Mouse (Mus musculus) left cerebral cortex, postnatal 4 days (tissue): ENCODE measurements around the gene Nt5dc2. TPM values are rescaled to one million over a fixed set of nuclear protein-coding genes. Genes with fewer than 3 reads are reported as not detected.

Experiments used
- DNase-seq: peaks from one replicate; pipeline ENCODE4 v3.0.0-alpha.2; 2022
- intact Hi-C: fragments of 180-260 bp; cut with DNase I; formaldehyde crosslinking; loops from one replicate; pipeline ENCODE4 v1.15.1; 2025
- total RNA-seq, 2 experiments: library from RNA; stranded (reverse); gene quantifications; 2 replicates each; pipeline ENCODE4 v1.2.3; 2021

Gene Nt5dc2
- total RNA-seq, 2 experiments from 2014 or later: 16.9 to 19.4 TPM

DNA sequence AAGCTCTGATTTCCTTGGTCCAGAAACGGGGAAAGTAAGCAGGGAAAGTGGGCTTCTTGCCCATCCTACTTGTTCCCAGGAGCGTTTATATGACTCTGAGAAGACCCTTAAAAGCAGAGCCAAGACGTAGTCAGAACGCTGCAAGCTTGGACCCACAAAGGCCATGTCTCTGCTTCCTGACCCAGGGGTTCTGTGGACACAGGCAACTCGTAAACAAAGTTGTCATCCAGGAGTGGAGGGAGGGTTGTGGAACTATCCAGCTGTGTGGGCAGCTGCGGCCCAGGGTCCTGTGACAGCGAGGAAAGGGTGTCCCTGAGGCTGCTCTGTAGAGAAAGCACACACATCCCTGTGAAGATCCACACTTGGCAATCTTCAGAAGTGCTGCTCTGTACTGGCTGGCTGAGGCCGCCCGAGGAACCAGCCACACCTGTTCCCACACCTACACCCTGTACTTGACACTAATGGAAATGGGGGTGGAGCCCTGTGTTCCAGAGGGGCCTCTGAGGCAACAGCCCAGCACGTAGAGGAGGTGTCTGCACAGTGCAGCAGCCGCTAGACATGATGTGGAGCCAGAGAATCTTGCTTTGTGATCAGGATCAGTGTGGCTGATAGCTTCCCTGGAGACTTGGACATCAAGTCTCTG is 2.3 kb downstream of the Nt5dc2 start:
- DNase-seq: no peak
- intact Hi-C loops: no loop called here

DNA sequence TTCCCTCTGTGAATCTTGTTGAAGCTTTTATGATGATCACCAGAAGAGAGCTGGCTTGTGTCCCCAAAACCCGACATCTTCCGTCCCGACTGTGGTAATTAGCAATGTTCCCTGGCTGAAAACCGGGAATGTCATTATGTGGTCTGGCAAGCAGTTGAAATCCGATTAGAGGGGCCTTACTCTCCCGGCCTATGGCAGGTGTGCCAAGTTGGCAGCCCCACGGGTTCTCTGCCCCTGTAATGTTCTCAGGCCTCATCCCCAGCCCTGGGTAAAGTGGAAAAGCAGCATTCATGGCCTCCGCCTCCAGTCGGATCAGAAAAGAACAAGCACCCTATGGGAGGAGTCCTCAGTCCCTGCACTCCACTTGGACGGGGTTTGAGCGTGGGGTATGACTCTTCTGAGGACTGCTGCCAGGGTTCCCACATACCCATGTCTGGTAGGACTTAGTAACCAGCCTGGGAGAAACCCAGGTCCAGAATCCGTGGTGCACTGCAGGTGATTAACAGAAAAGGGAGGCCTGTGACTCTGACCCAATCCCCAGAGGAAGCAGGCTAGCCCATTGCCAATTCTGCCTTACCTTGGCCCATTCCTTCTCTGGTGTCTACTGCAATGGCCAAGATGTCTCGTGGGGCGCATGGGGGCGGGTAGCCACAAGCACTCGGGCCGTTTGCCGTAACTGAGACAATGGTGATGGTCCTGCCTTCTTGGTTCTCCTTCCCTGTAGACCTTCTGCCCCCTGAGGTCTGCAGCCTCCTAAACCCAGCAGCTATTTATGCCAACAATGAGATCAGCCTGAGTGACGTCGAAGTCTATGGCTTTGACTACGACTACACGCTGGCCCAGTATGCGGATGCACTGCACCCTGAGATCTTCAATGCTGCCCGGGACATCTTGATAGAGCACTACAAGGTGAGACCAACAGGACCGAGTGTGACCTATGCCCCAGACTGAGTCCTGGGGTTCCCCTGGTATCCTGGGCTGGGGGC is 3.5 kb downstream of the Nt5dc2 start:
- intact Hi-C loops: no loop called here
- DNase-seq: peak; percentile 90

DNA sequence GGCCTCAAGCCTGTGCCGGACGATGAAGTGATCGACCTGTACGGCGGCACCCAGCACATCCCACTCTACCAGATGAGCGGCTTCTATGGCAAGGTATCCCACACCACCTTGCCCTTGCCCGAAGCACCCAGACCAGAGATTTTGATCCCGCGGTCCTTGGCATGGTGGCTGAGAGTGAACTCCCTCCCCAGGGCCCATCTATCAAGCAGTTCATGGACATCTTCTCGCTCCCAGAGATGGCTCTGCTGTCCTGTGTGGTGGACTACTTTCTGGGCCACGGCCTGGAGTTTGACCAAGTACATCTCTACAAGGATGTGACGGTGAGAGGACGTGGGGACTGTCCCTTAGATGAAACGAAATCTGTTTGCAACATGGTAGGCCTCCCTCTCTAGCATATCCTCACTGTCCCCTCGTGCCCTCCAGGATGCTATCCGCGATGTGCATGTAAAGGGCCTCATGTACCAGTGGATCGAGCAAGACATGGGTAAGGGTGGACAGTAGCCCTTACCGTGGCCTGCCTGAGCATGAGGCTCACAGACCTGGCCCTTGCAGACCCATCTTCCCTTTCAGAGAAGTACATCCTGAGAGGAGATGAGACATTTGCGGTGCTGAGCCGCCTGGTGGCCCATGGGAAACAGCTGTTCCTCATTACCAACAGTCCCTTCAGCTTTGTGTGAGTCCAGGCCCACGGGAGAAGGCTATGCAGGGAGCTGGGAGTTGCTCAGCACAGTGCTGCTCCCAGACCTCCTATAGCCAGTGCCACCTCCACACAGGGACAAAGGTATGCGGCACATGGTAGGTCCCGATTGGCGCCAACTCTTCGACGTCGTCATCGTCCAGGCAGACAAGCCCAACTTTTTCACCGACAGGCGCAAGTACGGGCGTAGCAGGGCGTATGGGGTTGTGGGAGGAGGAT is 4.9 kb downstream of the Nt5dc2 start:
- intact Hi-C loops: no loop called here
- no peak for DNase-seq

DNA sequence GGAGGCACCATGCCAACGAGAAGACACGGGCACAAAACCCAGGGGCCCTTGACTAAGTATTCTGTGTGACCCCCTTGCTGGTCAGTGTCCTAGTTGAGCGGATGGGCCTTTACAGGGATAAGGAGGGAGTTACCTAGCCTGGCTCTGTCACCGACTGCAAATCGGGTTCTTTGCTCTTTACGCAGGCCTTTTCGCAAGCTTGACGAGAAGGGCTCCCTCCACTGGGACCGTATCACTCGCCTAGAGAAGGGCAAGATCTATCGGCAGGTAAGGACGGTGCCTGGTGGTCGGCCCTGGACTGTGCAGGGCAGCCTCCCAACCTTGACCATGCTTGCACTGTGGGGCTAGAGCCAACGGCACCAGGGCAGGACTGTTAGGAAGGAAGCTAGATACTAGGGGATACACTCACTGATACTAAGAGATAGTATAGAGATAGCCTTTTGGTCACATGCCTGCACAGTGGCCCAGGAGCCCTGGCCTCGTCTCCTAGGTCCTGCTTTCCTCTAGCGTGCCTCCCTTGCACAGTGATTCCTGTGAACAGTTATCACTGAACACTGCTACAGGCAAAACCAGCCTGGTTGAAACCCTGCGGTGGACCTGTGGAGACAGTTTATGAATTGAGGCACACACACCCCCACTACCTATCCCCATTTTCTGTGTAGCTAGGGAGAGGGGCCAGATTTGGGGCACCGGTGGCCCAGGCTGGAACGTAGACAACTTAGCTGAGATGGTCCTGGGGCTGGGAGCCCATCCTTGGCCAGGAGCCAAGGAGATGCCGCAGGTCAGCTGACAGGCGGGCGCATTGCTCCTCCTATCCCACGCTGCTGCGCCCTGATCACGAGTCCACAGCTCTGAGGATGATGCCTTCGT is 5.8 kb downstream of the Nt5dc2 start:
- no peak for DNase-seq
- intact Hi-C loops: no loop called here

DNA sequence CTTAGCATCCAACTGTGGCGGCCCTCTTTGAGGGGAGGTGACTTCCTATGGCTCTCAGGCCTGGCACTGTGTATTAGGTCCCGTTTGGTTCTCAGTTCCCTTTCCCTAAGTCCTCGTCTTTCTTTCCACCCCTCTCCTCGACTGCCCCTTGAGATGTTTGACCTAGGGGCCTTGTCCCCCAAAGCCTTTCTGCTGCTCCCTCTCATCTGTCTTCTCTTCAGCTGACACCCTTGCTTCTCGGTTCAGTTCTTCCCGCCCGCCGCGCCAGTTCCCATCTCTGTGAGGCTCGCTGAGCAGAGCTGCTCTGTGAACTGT is 6.4 kb downstream of the Nt5dc2 start:
- DNase-seq: no peak
- intact Hi-C loops: no loop called here

DNA sequence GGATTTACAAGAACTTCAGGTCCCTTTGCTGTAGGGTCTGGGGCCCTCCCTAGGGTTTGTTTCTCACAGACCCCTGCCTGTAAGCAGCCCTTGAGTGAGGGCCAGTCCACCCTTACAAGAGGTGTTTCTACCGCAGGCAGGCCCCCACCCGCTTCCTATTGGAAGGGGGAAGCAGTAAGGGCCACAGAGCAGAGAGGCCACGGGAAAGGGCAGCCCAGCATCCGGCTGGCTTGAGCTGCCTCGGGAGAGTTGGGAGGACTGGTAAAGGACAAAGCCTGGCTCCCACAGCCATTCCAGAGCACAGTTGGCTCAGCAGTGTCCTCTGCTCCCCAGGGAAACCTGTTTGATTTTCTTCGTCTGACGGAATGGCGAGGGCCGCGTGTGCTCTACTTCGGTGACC is 6.9 kb downstream of the Nt5dc2 start:
- intact Hi-C loops: no loop called here

DNA sequence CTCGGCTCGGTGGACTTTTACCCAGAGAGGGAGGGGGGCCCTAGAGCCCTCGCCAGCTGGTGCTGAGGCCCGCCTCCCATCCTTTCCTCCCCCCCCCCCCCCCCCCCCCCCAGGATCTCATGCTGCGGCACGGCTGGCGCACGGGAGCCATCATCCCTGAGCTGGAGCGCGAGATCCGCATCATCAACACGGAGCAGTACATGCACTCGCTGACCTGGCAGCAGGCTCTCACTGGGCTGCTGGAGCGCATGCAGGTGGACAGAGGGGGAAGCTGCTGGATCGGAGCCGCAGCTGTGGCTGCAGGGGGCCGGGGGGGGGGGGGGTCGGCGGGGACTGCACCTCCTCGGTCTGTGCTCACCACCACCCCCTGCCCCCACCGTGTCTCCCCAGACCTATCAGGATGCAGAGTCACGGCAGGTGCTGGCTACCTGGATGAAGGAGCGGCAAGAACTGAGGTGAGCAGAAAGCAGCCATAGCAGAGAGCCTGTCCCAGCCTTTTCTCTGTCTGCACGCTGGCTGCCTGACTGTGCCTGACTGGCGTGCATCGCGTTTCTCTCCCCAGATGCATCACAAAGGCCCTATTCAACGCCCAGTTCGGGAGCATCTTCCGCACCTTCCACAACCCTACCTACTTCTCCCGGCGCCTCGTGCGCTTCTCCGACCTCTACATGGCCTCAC is 7.5 kb downstream of the Nt5dc2 start:
- DNase-seq: peak; percentile 14
- intact Hi-C loops: no loop called here

More for the DNA sequence above, 6.9 kb downstream of the Nt5dc2 start:
- no peak for DNase-seq

DNA sequence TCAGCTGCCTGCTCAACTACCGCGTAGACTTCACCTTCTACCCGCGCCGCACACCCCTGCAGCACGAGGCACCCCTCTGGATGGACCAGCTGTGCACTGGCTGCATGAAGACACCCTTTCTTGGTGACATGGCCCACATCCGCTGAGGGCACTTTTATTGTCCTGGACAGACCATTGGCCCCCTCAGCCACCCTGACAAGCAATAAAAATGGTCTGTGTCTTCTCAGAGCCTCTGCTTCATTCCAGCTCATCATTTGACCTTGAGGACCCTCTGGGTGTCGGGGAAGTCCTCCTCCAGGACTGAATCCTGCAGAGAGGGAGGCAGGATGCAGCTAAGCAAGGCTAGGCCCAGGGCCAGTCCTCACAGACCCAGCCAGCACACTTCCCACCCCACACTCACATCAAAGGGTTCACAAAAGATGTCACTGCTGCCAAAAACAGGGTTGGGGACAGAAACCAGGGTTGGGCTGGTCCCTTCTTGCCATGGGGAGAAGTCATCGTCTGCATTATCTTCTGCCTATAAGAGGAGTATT is 8.1 kb downstream of the Nt5dc2 start:
- intact Hi-C loops: no loop called here

DNA sequence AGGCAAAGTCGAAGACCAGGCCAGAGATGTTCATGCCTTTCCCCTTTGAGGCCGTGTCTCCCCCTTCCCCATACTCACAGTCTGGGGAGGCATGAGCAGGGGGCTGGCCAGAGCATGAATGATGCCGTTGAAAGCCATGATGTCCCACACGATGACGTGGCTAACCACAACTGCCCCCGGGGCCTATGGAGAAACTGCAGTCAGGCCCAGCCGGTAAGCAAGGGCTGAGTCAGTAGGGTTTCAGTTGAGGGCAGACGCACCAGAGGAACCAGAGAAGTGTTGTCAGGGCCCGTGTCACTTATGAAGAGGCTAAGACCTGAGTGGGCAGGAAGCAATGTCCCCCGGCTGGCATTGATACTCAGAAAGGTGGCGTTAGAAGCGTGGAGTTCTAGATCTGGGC is 8.8 kb downstream of the Nt5dc2 start:
- intact Hi-C loops: no loop called here
- no peak for DNase-seq

More for the DNA sequence above, 8.1 kb downstream of the Nt5dc2 start:
- no peak for DNase-seq

DNA sequence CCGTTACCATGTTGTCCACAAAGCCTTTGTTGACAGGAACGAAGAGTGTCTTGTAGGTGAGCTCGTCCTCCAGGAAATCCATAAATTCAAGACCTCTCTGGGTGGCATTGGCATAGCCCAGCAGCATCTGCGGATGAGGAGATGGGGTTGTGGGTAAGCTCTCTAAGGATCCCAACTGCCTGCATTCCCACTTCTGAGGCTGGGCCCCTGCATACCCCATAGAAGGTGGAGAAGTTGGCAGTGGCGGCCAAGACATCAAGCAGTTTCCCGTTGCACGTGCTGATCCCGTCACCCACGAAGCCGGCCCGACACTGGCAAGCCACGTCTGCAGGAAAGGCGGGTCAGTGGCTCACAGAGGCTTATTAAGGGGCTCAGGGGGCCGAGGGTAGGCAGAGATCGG is 9.3 kb downstream of the Nt5dc2 start:
- no peak for DNase-seq
- intact Hi-C loops: no loop called here

DNA sequence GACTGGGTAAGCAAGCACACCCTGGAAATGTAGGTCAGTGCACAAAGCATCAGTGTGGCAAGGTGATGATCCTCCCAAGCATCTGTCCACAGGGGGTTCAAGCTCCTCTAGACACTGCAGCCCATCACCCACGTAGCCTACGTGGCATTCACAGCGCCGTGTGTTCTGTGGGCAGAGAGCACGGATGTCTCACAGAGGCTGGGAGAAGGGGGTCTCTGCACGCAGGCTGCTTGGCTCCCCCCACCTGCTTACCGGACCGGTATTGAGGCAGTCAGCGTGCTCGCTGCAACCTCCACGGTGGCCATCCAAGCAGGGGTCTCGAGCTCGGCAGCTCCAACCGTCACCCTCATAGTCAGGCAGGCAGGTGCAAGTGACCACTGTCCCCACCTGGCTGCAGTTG is 10.2 kb downstream of the Nt5dc2 start:
- intact Hi-C loops: no loop called here

DNA sequence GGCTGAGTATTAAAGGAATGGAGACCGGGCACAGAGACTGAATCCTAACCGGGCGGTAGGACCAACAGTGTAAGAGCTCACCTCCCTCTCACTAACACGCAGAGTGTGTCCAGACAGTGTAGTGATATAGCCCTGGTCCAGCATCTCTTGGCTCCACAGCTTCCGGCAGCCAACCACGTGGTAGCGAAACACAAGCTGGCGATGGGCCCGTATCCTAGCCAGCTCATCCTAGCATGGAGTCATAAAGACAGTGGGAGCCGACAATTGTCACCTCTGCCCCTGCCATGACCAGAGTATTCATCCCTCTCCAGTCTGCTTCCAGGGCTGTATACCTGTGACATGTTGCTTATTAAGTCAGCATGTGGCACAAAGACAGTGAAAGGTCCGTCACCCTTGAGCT is 14.8 kb downstream of the Nt5dc2 start:
- intact Hi-C loops: no loop called here
- DNase-seq: no peak

More for the DNA sequence above, 10.2 kb downstream of the Nt5dc2 start:
- no peak for DNase-seq

DNA sequence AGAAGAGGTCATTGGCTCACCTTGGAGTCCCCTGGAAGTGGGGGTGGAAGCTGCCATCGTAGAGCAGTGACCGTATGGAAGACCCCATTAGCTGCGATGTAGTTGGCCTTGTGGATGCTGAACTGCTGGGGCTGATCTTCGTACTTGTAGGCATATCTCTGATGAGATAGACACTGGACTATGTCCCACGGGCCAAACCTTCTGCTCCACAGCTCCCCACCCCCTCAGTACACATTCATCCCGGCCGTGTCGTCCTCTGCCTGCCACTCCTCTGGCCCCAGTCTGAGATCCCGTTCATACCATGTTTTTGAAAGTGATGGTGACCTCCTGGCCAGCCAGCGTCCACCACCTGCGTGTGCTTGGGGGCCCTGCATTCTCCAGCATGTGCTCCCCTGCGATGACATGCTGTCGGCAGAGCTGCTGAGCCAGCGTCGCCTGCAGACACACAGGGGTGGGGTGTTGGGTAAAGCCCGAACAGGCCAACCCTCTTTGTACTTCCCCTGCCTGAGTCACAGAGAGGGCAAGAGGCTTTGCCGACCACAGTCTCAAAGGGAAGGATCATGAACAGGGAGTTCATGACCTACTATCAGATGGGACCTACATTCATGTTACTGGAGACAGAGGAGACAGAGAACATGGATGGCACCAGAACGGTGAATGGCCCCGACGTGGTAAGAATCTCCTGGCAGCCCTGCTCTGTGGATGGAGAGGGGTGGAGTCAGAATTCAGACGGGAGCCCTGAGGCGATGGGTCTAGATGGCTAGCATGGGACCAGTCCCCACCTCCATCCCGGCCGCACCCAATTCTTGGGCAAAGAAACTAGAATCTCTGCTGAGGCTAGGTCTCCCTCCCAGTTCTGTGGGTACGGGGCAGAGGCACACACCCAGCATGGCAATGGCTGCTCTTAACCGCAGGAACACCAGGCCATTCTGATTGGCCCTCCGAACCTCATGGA is 29.6 kb downstream of the Nt5dc2 start:
- intact Hi-C loops: no loop called here
- DNase-seq: no peak

DNA sequence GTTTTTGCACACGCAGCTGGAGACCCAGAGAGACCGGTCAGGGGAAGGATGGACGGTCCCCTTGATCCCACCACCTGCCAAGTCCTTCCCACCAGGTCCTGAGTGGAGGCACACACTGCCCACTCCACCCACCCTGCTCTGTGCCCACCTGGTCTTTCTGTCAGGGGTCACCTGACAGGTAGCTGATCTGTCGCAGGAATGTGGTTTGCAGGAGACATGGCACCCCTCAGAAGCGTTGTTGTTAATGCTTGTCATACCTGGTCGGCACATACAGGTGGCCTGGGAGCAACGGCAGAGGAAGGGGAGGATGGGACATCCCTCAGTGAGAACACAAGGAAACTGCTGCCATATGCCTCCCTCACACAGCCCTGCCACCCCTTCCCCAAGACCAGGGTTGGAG is 30.3 kb downstream of the Nt5dc2 start:
- DNase-seq: no peak
- intact Hi-C loops: no loop called here

DNA sequence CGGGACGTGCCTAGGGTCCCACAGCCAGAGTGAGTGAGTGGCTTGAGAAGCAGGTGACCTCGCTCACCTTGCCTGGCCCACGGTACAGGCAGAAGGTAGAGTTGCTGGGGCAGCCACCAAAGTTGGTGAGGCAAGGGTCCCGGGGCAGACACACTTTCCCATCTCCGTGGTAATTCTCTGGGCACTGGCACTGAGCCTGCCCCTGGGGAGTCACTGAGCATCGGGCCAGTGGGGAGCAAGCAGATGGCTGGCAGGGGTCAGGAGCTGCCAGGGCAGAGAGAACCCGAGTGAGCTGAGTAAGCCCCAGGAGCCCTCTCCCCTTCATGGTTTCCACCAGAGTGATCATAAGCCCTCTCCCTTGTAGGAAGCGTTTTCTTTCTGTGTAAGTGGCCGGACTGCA is 30.8 kb downstream of the Nt5dc2 start:
- intact Hi-C loops: no loop called here

DNA sequence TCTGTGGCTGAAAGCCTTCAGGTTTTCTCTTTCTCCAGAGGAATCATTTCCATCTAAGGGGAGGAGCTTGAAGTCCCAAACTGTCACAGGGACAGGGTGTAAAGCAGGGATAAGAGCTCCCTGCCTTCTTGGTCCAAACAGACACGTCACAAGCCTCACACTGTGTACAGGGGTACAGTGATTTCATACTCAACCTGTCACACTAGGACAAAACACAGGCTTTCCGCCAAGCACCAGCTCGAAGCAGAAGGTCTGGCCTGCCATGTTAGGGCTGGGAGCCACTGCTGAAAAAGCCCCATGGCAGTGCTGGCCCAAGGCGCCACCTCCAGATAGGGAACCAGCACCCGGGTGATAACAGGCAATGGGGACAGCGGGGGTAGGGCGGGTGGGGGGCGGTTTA is 33.2 kb downstream of the Nt5dc2 start:
- intact Hi-C loops: no loop called here
- DNase-seq: peak; percentile 65

More for the DNA sequence above, 30.8 kb downstream of the Nt5dc2 start:
- DNase-seq: peak; percentile 64

DNA sequence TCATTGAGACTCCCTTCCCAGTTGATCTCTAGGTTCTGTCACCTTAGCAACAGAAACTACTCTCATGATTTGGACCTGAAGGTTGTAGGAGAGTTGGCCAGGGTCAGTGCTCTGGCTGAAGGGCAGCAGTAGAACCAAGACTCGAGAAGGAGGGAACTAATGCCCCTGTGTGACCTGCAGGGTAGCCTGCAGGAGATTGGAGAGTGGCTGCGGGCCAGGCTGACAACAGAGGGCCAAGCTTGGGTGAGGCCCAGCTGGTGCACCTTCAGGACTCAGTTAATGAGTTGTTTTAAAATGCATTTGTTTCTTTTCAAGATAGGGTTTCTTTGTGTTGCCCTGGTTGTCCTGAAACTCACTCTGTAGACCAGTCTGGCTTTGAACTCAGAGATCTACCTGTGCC is 34.2 kb downstream of the Nt5dc2 start:
- DNase-seq: no peak
- intact Hi-C loops: no loop called here

DNA sequence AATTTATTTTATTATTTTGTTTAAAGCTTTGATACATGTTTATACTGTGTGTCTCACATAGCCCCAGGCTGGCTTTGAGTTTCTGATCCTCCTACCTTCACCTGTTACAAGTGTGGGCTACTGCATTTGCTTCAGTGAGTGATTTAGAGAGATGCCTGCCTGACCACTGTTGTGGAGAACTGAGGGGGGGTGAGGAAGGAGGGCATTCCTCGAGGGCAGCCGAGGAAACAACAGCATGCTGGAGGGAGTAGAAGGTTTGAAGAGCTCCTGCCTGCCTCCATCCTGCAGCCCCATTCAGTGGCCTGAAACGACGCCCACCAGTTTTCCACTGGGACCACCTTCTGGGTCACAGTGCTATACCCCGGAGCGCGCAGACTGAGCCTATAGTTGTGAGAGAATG is 34.6 kb downstream of the Nt5dc2 start:
- intact Hi-C loops: no loop called here
- DNase-seq: no peak
